Mouse (Mus musculus): ENCODE results near the gene Olfr2. TPM values are rescaled to one million over a fixed set of nuclear protein-coding genes. Genes with fewer than 3 reads are reported as not detected.

Gene Olfr2
- polyA plus RNA-seq, 1 experiment from 2014 or later, result not detected

DNA sequence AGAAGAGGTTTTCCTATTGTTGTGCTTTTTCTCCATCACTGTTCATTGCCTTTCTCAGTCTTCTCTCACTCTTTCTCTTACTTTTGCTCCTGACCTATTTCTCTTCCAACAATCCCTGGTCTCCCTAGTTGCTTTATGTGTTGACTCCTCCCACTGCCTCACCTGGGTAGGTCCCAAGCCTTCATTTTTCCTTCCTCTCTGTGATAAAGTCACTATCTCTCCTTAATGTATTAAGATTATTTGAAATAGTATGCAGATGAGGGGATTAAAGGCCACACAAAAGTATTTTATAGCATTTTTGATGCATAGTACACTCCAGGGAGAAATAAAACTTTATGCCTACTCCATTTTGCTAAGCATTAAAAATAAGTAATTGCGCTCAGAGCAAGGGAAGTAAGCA lies 42.0 kb downstream of the Olfr2 start, which contains the start of gene Olfr6:
Gene Olfr6 (minus strand): TSS at position 101 of the 400 bp plus-strand sequence.
- Histone ChIP-seq H3K9me3 (replicated peaks) (no peaks in the 10 kb centered on the region), H3K27ac (no peak within 1 kb of the TSS), H3K4me3 (no peak within 1 kb of the TSS), H3K36me3 (no peaks in the 10 kb centered on the region), H3K27me3 (no peaks in the 10 kb centered on the region), H3K9ac (no peak within 1 kb of the TSS), H3K4me2 (no peak within 1 kb of the TSS), H3K4me1 (replicated peaks) (no peaks in the 10 kb centered on the region)
- 75% methylated on average over 1 of the region's 1 CpGs for WGBS
- no peak for ATAC-seq (replicated peaks; ENCODE audit: insufficient number of reproducible peaks, insufficient read depth, low FRiP score, low read depth)

DNA sequence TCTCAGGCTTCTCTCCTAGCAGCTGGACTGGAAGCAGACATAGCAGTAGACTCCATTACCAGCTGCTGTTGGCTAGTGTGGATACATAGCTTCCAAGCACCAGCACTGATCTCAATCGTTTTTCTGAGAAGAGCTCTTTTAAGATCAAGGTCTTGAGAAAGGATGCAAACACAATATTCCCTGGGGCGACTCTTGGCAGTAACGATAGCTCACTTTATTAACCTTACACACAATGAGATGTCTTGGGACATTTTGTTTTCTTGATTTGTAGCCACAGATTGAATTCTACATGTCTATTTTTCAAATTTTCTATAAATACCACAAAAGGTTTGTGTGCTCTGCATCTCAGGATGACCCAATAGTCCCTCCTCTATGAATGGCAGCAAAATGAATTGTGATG lies 57.7 kb downstream of the Olfr2 start, which contains the start of gene Olfr710:
Gene Olfr710 (minus strand): TSS at position 101 of the 400 bp plus-strand sequence.
- H3K27ac ChIP-seq, result no peak within 1 kb of the TSS
- 73% methylated on average over 3 of the region's 3 CpGs for WGBS
- ATAC-seq (replicated peaks; ENCODE audit: insufficient number of reproducible peaks, insufficient read depth, low FRiP score, low read depth), result no peak
- H3K27me3 ChIP-seq, result no peaks in the 10 kb centered on the region
- no peaks in the 10 kb centered on the region for H3K9me3 ChIP-seq (replicated peaks)
- no peaks in the 10 kb centered on the region for H3K4me1 ChIP-seq (replicated peaks)
- H3K4me3 ChIP-seq, result no peak within 1 kb of the TSS
- H3K4me2 ChIP-seq, result no peak within 1 kb of the TSS
- H3K9ac ChIP-seq, result no peak within 1 kb of the TSS
- no peaks in the 10 kb centered on the region for H3K36me3 ChIP-seq

Other genes starting within 250 kb of the Olfr2 start
- gene Olfr699, start 212.9 kb downstream of the Olfr2 start, polyA plus RNA-seq (2015; fragmentation: Nextera tagmentation; extraction: Ambion mirVana), result not detected in 2 replicates
- gene Olfr700, start 197.2 kb downstream of the Olfr2 start, polyA plus RNA-seq (2015; fragmentation: Nextera tagmentation; extraction: Ambion mirVana), result not detected in 2 replicates
- gene Olfr701, start 191.9 kb downstream of the Olfr2 start, polyA plus RNA-seq (2015; fragmentation: Nextera tagmentation; extraction: Ambion mirVana), result not detected in 2 replicates
- gene Olfr702, start 172.2 kb downstream of the Olfr2 start, polyA plus RNA-seq (2015; fragmentation: Nextera tagmentation; extraction: Ambion mirVana), result not detected in 2 replicates
- not detected in 2 replicates for gene Olfr703, start 162.7 kb downstream of the Olfr2 start, polyA plus RNA-seq (2015; fragmentation: Nextera tagmentation; extraction: Ambion mirVana)
- not detected in 2 replicates for gene Olfr704, start 142.9 kb downstream of the Olfr2 start, polyA plus RNA-seq (2015; fragmentation: Nextera tagmentation; extraction: Ambion mirVana)
- not detected in 2 replicates for gene Olfr705, start 129.2 kb downstream of the Olfr2 start, polyA plus RNA-seq (2015; fragmentation: Nextera tagmentation; extraction: Ambion mirVana)
- gene Olfr706, start 117.9 kb downstream of the Olfr2 start, polyA plus RNA-seq (2015; fragmentation: Nextera tagmentation; extraction: Ambion mirVana), result not detected in 2 replicates
- gene Olfr707, start 104.8 kb downstream of the Olfr2 start, polyA plus RNA-seq (2015; fragmentation: Nextera tagmentation; extraction: Ambion mirVana), result not detected in 2 replicates
- gene Olfr1532-ps1, start 98.1 kb downstream of the Olfr2 start, polyA plus RNA-seq (2015; fragmentation: Nextera tagmentation; extraction: Ambion mirVana), result not detected in 2 replicates
- not detected in 2 replicates for gene Olfr709-ps1, start 73.9 kb downstream of the Olfr2 start, polyA plus RNA-seq (2015; fragmentation: Nextera tagmentation; extraction: Ambion mirVana)
- gene Olfr710, start 57.8 kb downstream of the Olfr2 start, polyA plus RNA-seq (2015; fragmentation: Nextera tagmentation; extraction: Ambion mirVana), result not detected in 2 replicates
- not detected in 2 replicates for gene Olfr6, start 42.1 kb downstream of the Olfr2 start, polyA plus RNA-seq (2015; fragmentation: Nextera tagmentation; extraction: Ambion mirVana)
- not detected in 2 replicates for gene Olfr711, start 30.6 kb downstream of the Olfr2 start, polyA plus RNA-seq (2015; fragmentation: Nextera tagmentation; extraction: Ambion mirVana)
- gene Olfr713, start 25.1 kb upstream of the Olfr2 start, polyA plus RNA-seq (2015; fragmentation: Nextera tagmentation; extraction: Ambion mirVana), result not detected in 2 replicates
- not detected in 2 replicates for gene Olfr714, start 64.9 kb upstream of the Olfr2 start, polyA plus RNA-seq (2015; fragmentation: Nextera tagmentation; extraction: Ambion mirVana)
- gene Olfr17, start 87.1 kb upstream of the Olfr2 start, polyA plus RNA-seq (2015; fragmentation: Nextera tagmentation; extraction: Ambion mirVana), result not detected in 2 replicates
- not detected in 2 replicates for gene Olfr715b, start 104.3 kb upstream of the Olfr2 start, polyA plus RNA-seq (2015; fragmentation: Nextera tagmentation; extraction: Ambion mirVana)
- not detected in 2 replicates for gene Olfr715, start 125.0 kb upstream of the Olfr2 start, polyA plus RNA-seq (2015; fragmentation: Nextera tagmentation; extraction: Ambion mirVana)
- not detected in 2 replicates for gene Olfr716, start 132.3 kb upstream of the Olfr2 start, polyA plus RNA-seq (2015; fragmentation: Nextera tagmentation; extraction: Ambion mirVana)
- not detected in 2 replicates for gene Nlrp14, start 160.9 kb upstream of the Olfr2 start, polyA plus RNA-seq (2015; fragmentation: Nextera tagmentation; extraction: Ambion mirVana)
- gene Rbmxl2, start 203.4 kb upstream of the Olfr2 start, polyA plus RNA-seq (2015; fragmentation: Nextera tagmentation; extraction: Ambion mirVana), result not detected in 2 replicates

All from heart, embryonic 15.5 days (tissue).